Mouse (Mus musculus): ENCODE data around the gene Wdfy3. TPM values are rescaled to one million over a fixed set of nuclear protein-coding genes. Genes with fewer than 3 reads are reported as not detected.

Wdfy3 gene
- polyA plus RNA-seq, 1 experiment from 2014 or later, result 20.1 TPM

DNA sequence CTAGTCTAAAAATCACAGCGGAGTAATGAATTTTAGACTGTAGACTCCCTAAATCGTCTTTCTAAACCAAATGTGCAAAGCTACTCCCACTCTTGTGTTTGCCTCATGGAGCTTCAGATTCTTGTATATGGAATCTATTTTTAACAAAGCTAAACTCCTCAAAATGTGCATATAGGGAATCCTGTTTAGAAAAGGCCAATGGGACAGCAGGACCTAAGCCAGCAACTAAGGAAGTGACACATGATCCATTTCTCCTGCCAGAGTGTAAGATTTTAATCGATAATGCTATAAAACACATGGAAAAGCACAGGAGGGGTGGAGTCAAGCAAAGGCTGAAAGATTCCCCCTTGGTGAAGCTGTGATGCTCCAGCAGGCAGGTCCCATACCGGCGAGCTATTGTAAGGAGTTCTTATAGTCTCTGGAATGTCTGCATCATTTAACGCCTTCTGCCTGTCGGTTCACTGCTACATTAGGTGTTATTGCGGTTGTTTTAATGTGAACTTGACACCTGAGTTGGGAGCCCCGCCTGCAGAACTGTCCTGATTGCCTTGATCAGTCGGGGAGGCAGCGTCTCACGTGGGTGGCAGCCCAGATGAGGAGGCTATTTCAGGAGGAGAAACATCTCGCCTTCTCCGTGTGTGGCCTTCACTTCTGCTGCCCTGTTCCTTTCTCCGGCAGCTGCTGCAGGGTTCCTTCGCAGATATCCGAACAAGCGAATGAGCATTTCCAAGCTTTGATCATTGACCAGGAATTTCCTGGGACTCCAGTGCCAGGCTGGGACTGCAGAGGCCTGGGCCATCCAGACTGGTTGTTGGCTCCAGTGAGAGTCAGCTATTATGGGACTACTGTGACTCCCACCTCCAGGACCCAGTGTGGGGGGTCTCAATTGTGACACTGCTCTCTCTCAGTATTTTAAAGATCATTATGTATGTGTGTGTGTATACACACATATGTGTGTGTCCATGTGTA lies 15.3 kb upstream of the Wdfy3 start:
- Histone ChIP-seq H3K4me3 (ENCODE audit: low read length) (no peak overlapping the region), H3K9me3 (ENCODE audit: low read length) (no peaks in the 10 kb centered on the region), H3K9ac (replicated peaks; ENCODE audit: low read length) (0 out of 2 replicates have a peak overlapping the region, but pooled peaks have one; percentile 19), H3K4me2 (replicated peaks; ENCODE audit: low read depth, low read length) (peak overlapping the region; percentile 38), H3K27me3 (ENCODE audit: insufficient read depth, low read length) (no peaks in the 10 kb centered on the region), H3K36me3 (ENCODE audit: insufficient read depth, low read length) (no peaks in the 10 kb centered on the region), H3K4me1 (ENCODE audit: insufficient read depth, low read length) (peaks cover 9% of the 10 kb centered on the region; the same call in 1 of the 2 replicates), H3K27ac (ENCODE audit: low read length) (no peak overlapping the region)
- ATAC-seq (ENCODE audit: low FRiP score, low TSS enrichment), result peak; percentile 46; the same call in 1 of the 2 replicates
- WGBS, result 11% methylated on average over 18 of the region's 18 CpGs

DNA sequence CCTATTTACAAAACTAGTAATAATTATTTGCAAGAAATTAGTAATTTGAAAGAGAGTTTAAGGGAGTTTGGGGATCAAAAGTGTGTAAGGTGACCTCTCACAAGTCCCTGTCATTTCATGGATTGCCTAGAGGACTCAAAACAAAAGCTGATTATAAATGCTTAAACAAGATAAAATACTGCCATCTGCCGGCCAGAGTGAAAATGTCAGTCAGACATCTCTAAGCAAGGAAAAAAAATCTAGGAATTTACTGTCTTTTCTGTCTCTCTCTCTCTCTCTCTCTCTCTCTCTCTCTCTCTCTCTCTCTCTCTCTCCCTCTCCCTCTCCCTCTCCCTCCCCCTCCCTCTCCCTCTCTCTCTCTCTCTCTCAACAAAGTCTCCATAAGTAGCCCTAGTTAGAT lies 4.4 kb upstream of the Wdfy3 start:
- Histone ChIP-seq H3K4me3 (ENCODE audit: low read length) (no peak overlapping the region), H3K27me3 (ENCODE audit: insufficient read depth, low read length) (no peaks in the 10 kb centered on the region), H3K9ac (replicated peaks; ENCODE audit: low read length) (no peak overlapping the region), H3K36me3 (ENCODE audit: insufficient read depth, low read length) (no peaks in the 10 kb centered on the region), H3K4me1 (ENCODE audit: insufficient read depth, low read length) (peaks cover 8% of the 10 kb centered on the region; the same call in 1 of the 2 replicates), H3K4me2 (replicated peaks; ENCODE audit: low read depth, low read length) (no peak overlapping the region), H3K27ac (ENCODE audit: low read length) (no peak overlapping the region), H3K9me3 (ENCODE audit: low read length) (no peaks in the 10 kb centered on the region)
- no peak for ATAC-seq (ENCODE audit: low FRiP score, low TSS enrichment)
- WGBS, result 0% methylated on average over 1 of the region's 1 CpGs

DNA sequence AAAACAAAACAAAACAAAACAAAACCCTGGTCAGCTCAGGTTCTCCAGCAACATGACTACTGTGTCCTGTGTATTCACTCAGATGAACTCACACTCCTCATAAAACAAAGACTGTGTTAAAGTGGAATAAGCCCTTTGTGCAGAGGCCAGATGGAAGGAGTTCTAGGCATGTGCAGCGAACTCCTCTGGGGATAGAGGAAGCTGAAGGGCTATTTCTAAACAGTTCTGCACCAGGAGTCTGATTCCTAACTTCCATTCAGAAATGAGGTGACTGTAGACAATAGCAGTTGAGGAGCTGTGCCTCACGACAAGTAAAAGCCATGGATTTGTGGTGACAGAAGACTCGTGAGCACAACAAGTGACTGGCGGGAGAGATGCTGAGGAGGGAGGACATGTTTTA lies 2.3 kb upstream of the Wdfy3 start:
- Histone ChIP-seq H3K9ac (replicated peaks; ENCODE audit: low read length) (no peak overlapping the region), H3K36me3 (ENCODE audit: insufficient read depth, low read length) (no peaks in the 10 kb centered on the region), H3K4me3 (ENCODE audit: low read length) (no peak overlapping the region), H3K9me3 (ENCODE audit: low read length) (no peaks in the 10 kb centered on the region), H3K27me3 (ENCODE audit: insufficient read depth, low read length) (no peaks in the 10 kb centered on the region), H3K27ac (ENCODE audit: low read length) (no peak overlapping the region), H3K4me1 (ENCODE audit: insufficient read depth, low read length) (peaks cover 19% of the 10 kb centered on the region), H3K4me2 (replicated peaks; ENCODE audit: low read depth, low read length) (no peak overlapping the region)
- 71% methylated on average over 4 of the region's 4 CpGs for WGBS
- ATAC-seq (ENCODE audit: low FRiP score, low TSS enrichment), result no peak

DNA sequence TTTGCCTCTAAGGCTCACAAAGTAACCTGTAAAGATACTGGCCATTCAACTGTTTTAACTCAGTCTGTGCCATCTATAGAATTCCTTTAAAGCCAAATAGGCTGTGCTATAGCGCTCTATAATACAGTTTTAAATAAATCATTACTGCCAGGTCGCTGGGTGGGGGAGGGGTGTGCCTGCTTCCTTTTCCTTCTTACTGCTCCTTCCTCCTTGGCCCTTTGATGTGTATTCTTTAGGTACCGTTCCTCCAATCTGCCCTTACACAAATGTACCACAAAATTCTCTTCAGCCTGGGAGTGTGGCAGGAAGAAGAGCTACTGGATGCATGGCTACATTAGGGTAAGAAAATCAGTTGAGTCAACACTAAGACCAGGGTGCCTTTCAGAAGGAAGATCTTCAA lies 1.5 kb upstream of the Wdfy3 start:
- Histone ChIP-seq H3K9ac (replicated peaks; ENCODE audit: low read length) (no peak overlapping the region), H3K9me3 (ENCODE audit: low read length) (no peaks in the 10 kb centered on the region), H3K4me3 (ENCODE audit: low read length) (no peak overlapping the region), H3K27me3 (ENCODE audit: insufficient read depth, low read length) (no peaks in the 10 kb centered on the region), H3K4me1 (ENCODE audit: insufficient read depth, low read length) (peaks cover 19% of the 10 kb centered on the region), H3K4me2 (replicated peaks; ENCODE audit: low read depth, low read length) (no peak overlapping the region), H3K36me3 (ENCODE audit: insufficient read depth, low read length) (no peaks in the 10 kb centered on the region), H3K27ac (ENCODE audit: low read length) (no peak overlapping the region)
- ATAC-seq (ENCODE audit: low FRiP score, low TSS enrichment), result no peak
- 42% methylated on average over 3 of the region's 3 CpGs for WGBS

DNA sequence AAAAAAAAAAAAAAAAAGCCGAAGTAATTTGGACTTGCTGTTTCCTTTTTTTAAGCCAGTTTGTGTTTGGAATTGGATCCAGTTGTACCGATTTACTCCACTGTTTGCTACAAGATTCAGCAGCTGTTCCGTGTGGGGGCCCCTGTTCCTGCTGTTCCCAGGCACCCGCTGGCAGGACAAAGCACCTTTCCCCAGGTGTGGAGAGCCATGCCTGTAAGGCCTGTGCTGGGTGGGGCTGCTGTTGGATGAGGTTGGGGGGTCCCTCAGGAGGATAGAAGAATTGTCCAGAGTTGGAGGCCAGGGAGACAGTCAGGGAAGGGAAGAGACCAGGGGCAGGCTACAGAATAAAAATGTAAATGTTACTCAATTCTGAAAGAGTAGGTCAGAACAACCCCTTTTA lies 1.1 kb upstream of the Wdfy3 start:
- H3K9ac ChIP-seq (replicated peaks; ENCODE audit: low read length), result no peak overlapping the region
- ATAC-seq (ENCODE audit: low FRiP score, low TSS enrichment), result no peak
- H3K4me3 ChIP-seq (ENCODE audit: low read length), result no peak overlapping the region
- WGBS, result 46% methylated on average over 4 of the region's 4 CpGs
- no peaks in the 10 kb centered on the region for H3K36me3 ChIP-seq (ENCODE audit: insufficient read depth, low read length)
- H3K27ac ChIP-seq (ENCODE audit: low read length), result peak overlapping the region; percentile 27; the same call in 1 of the 2 replicates
- no peaks in the 10 kb centered on the region for H3K9me3 ChIP-seq (ENCODE audit: low read length)
- peaks cover 19% of the 10 kb centered on the region for H3K4me1 ChIP-seq (ENCODE audit: insufficient read depth, low read length)
- peak overlapping the region; percentile 71; the same call in 1 of the 2 replicates for H3K4me2 ChIP-seq (replicated peaks; ENCODE audit: low read depth, low read length)
- H3K27me3 ChIP-seq (ENCODE audit: insufficient read depth, low read length), result no peaks in the 10 kb centered on the region

DNA sequence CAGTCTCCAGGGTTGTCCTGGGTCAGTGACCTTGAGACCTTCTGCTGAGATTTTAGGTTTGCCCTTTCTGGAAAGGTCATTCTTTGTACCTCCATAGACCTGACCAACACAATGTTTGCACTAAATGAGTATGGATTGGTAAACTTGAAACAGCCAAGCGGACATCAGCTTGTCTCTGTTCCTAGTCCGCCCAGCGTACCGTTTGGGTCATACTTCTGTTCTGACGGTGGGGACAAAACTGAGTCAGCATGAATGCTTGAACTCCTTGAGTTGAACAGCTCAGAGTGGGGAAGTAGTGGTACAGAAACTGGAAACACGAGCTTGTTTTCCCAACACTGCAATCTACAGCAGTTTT lies 670 bp upstream of the Wdfy3 start:
- peaks cover 19% of the 10 kb centered on the region for H3K4me1 ChIP-seq (ENCODE audit: insufficient read depth, low read length)
- peak overlapping the region; percentile 92 for H3K4me3 ChIP-seq (ENCODE audit: low read length)
- H3K4me2 ChIP-seq (replicated peaks; ENCODE audit: low read depth, low read length), result peak overlapping the region; percentile 71
- H3K27me3 ChIP-seq (ENCODE audit: insufficient read depth, low read length), result no peaks in the 10 kb centered on the region
- H3K36me3 ChIP-seq (ENCODE audit: insufficient read depth, low read length), result no peaks in the 10 kb centered on the region
- H3K9ac ChIP-seq (replicated peaks; ENCODE audit: low read length), result peak overlapping the region; percentile 99
- no peaks in the 10 kb centered on the region for H3K9me3 ChIP-seq (ENCODE audit: low read length)
- 14% methylated on average over 6 of the region's 6 CpGs for WGBS
- ATAC-seq (ENCODE audit: low FRiP score, low TSS enrichment), result no peak
- H3K27ac ChIP-seq (ENCODE audit: low read length), result peak overlapping the region; percentile 95

DNA sequence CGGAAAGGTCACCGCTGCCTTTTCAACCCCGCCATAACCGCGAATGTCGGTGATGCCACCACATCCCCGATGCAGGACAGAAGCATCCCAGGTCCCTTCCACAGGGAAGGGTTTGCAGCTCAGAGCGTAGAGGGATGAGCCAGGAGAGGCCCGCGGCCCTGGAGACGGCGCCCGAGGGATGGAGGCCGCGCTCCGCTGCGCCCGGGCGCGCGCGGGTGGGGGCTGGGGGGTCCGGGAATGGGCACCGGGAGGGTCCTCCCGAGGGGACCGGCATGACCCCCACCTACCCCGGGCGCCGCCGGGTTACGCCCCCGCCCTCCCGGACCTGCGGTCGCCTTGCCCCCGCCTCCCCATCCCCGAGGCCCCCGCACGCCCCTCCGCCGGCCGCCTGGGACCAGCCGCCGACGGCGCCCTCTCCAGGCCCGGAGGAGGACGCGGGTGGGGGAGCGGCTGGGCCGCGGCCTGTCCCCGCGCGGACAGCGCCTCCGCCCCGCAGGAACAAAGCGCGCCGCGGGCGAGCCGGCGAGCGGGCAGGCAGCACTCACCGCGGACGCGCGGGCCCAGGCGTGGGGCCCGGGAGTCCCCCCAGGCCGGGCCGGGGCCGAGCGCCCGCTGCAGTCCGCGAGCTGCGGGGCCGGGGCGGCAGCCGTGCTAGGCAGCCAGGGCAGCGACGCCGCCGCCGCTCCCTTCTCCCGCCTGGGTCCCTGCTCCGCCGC lies 512 bp downstream of the Wdfy3 start:
- ATAC-seq (ENCODE audit: low FRiP score, low TSS enrichment), result peak; percentile 85
- Histone ChIP-seq H3K36me3 (ENCODE audit: insufficient read depth, low read length) (no peaks in the 10 kb centered on the region), H3K9ac (replicated peaks; ENCODE audit: low read length) (peak overlapping the region; percentile 99), H3K27me3 (ENCODE audit: insufficient read depth, low read length) (no peaks in the 10 kb centered on the region), H3K27ac (ENCODE audit: low read length) (peak overlapping the region; percentile 95), H3K4me2 (replicated peaks; ENCODE audit: low read depth, low read length) (peak overlapping the region; percentile 71), H3K9me3 (ENCODE audit: low read length) (no peaks in the 10 kb centered on the region), H3K4me1 (ENCODE audit: insufficient read depth, low read length) (peaks cover 25% of the 10 kb centered on the region), H3K4me3 (ENCODE audit: low read length) (peak overlapping the region; percentile 92)
- under 1% methylated on average over 46 of the region's 92 CpGs for WGBS

DNA sequence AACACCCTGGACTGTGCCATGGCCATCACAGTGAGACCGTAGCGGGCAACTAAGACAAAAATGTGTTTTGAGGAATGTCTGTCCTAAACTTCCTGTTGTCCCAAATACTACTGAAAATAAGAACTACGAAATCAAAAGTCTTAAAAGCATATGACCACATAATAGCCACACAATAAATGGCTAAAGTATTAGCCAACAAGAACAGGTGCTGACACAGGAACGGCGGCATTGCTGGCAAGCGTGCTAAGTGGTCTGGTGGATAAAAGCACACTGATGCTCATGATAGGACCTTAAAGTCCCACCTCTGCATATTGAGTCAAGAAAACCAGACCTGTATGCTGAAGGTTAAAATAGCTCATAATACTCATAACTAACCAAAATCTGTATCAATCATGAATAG lies 3.3 kb downstream of the Wdfy3 start:
- no peak overlapping the region for H3K27ac ChIP-seq (ENCODE audit: low read length)
- H3K27me3 ChIP-seq (ENCODE audit: insufficient read depth, low read length), result no peaks in the 10 kb centered on the region
- no peak for ATAC-seq (ENCODE audit: low FRiP score, low TSS enrichment)
- no peak overlapping the region for H3K4me2 ChIP-seq (replicated peaks; ENCODE audit: low read depth, low read length)
- no peaks in the 10 kb centered on the region for H3K9me3 ChIP-seq (ENCODE audit: low read length)
- H3K4me1 ChIP-seq (ENCODE audit: insufficient read depth, low read length), result peaks cover 52% of the 10 kb centered on the region
- H3K36me3 ChIP-seq (ENCODE audit: insufficient read depth, low read length), result no peaks in the 10 kb centered on the region
- no peak overlapping the region for H3K9ac ChIP-seq (replicated peaks; ENCODE audit: low read length)
- 90% methylated on average over 6 of the region's 6 CpGs for WGBS
- H3K4me3 ChIP-seq (ENCODE audit: low read length), result no peak overlapping the region

DNA sequence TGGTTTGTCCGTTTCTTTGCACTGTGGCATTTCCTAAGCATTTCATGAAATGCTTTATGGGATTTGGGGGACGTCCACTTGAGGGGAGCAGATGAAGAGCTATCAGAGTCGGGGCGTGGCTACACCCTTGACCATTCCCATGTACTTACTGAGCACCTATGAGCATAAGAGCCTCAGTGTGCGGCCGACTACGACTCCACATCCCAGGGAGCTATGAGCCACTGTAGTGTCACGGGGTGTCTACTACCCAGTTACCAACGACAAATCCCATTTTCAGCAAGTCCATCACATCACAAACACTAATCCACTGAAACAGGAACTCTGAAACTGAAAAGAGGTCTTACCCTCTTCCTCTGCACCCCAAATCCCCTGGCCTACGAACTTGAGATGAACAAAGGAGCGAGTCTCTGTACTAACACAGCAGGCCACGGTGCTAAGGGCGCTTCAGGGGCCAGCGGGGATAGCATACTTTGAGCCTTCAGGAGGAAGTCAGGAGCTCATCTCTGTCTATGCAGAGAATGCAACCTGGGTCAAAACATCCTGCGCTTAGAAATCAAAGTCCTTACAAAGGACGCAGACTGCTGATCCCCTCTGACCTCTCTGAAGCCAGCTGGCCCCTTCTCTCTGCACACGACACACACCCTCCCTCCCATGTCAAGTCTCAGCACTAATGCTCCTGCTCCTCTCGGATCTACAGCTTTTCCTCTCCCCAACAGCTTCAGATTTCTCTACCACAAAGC lies 6.5 kb downstream of the Wdfy3 start:
- peaks cover 50% of the 10 kb centered on the region for H3K4me1 ChIP-seq (ENCODE audit: insufficient read depth, low read length)
- H3K36me3 ChIP-seq (ENCODE audit: insufficient read depth, low read length), result no peaks in the 10 kb centered on the region
- WGBS, result 38% methylated on average over 18 of the region's 18 CpGs

More for the DNA sequence above, 6.5 kb downstream of the Wdfy3 start:
- Histone ChIP-seq H3K9ac (replicated peaks; ENCODE audit: low read length) (peak overlapping the region; percentile 39), H3K4me2 (replicated peaks; ENCODE audit: low read depth, low read length) (peak overlapping the region; percentile 5; the same call in 1 of the 2 replicates), H3K27ac (ENCODE audit: low read length) (peak overlapping the region; percentile 81), H3K9me3 (ENCODE audit: low read length) (no peaks in the 10 kb centered on the region), H3K4me3 (ENCODE audit: low read length) (no peak overlapping the region), H3K27me3 (ENCODE audit: insufficient read depth, low read length) (no peaks in the 10 kb centered on the region)
- peak; percentile 40; the same call in 1 of the 2 replicates for ATAC-seq (ENCODE audit: low FRiP score, low TSS enrichment)
